Mouse (Mus musculus) ovary, postnatal 14 days (tissue): ENCODE results near the gene Socs2.

Source experiments
- DNase-seq: peaks from one replicate; pipeline ENCODE4 v3.0.0; 2022; ENCODE audit warnings: low spot score

Gene Socs2

GRCm38 (mm10) chr10:95342833-95343590 is 74.0 kb downstream of the Socs2 start:
- no peak for DNase-seq

GRCm38 (mm10) chr10:95340676-95341075 is 76.3 kb downstream of the Socs2 start:
- DNase-seq, result no peak

GRCm38 (mm10) chr10:95337589-95337988 is 79.4 kb downstream of the Socs2 start:
- DNase-seq, result no peak

- no peak for DNase-seq
Measured at GRCm38 (mm10) chr10:95336781-95337544, 80.0 kb downstream of the Socs2 start.
